Mouse (Mus musculus) liver, embryonic 14.5 days (tissue): ENCODE results near the gene Opcml. TPM values are rescaled to one million over a fixed set of nuclear protein-coding genes. Genes with fewer than 3 reads are reported as not detected.

Experiments
- ATAC-seq: fragments of 200-750 bp; cut with Nextera tagmentation; 2 replicates; pipeline ENCODE4 v1.8.0; 2017; ENCODE audit warnings: moderate number of reproducible peaks, mild to moderate bottlenecking, moderate library complexity; ENCODE audit not compliant: insufficient read depth
- DNase-seq, 3 experiments: peaks; one replicate each; pipeline ENCODE4 v3.0.0-alpha.2; 2012 to 2013; ENCODE audit warnings: low read depth in 3 of 3, low spot score in 3 of 3
- H3K27ac ChIP-seq: fragments of 300-500 bp; sonication (generic); 2 replicates; pipeline ENCODE4 v1.5.1; 2014; ENCODE audit warnings: moderate library complexity, mild to moderate bottlenecking, control low read depth, inconsistent platforms
- H3K27me3 ChIP-seq: fragments of 300-500 bp; sonication (generic); 2 replicates; pipeline ENCODE4 v1.6.1; 2014; ENCODE audit warnings: mild to moderate bottlenecking, low read length, moderate library complexity; ENCODE audit not compliant: control insufficient read depth, insufficient read depth
- H3K36me3 ChIP-seq: fragments of 300-500 bp; sonication (generic); replicated peaks from 2 replicates; pipeline ENCODE4 v1.6.1; 2014; ENCODE audit warnings: low read depth; ENCODE audit not compliant: control insufficient read depth, insufficient read depth
- H3K4me1 ChIP-seq, 2 experiments: fragments of 200-500 bp in 1 of 2; fragments of 300-500 bp in 1 of 2; sonication (generic) in 1 of 2; replicated peaks; 2 replicates each; pipeline ENCODE4 v1.6.1; 2012 to 2014; ENCODE audit warnings: antibody characterized with exemption in 1 of 2, inconsistent platforms in 1 of 2, low read length in 1 of 2; ENCODE audit not compliant: control insufficient read depth in 2 of 2, insufficient read depth in 2 of 2
- H3K4me2 ChIP-seq: fragments of 300-500 bp; sonication (generic); 2 replicates; pipeline ENCODE4 v1.6.1; 2014; ENCODE audit warnings: low read depth, mild to moderate bottlenecking, control low read depth, moderate library complexity
- H3K4me3 ChIP-seq, 2 experiments: fragments of 200-500 bp in 1 of 2; fragments of 300-500 bp in 1 of 2; sonication (generic) in 1 of 2; 2 replicates each; pipeline ENCODE4 v1.5.1; 2012 to 2014; ENCODE audit warnings: low read depth in 2 of 2, low read length in 2 of 2, mild to moderate bottlenecking in 2 of 2, control low read depth in 1 of 2, inconsistent platforms in 1 of 2, moderate library complexity in 1 of 2; ENCODE audit not compliant: insufficient read depth in 1 of 2
- H3K9ac ChIP-seq: fragments of 300-500 bp; sonication (generic); replicated peaks from 2 replicates; pipeline ENCODE4 v1.6.1; 2014; ENCODE audit warnings: mild to moderate bottlenecking, control low read depth, moderate library complexity
- H3K9me3 ChIP-seq: fragments of 300-500 bp; sonication (generic); 2 replicates; pipeline ENCODE4 v1.6.1; 2016; ENCODE audit warnings: low read length, mixed read lengths; ENCODE audit not compliant: control insufficient read depth
- CTCF ChIP-seq: IDR thresholded peaks from 2 replicates; pipeline ENCODE4 v1.5.1; 2016; ENCODE audit warnings: antibody characterized with exemption, low read depth, control low read depth
- EP300 ChIP-seq: IDR thresholded peaks from 2 replicates; pipeline ENCODE4 v1.6.1; 2016; ENCODE audit warnings: antibody characterized with exemption, low read depth
- WGBS: fragments of 180-500 bp; shearing (Covaris S2); extraction: QIAGEN DNeasy Blood & Tissue Kit; methylation state at CpG from one replicate; pipeline ENCODE4 v1.1.7; 2014; ENCODE audit not compliant: insufficient replicate concordance; 5-methylcytosine and 5-hydroxymethylcytosine counted together
- polyA plus RNA-seq, 2 experiments: library from polyadenylated mRNA; depleted of rRNA in 1 of 2; stranded (reverse) in 1 of 2; unstranded in 1 of 2; fragments of >200 nt; fragmentation: Nextera tagmentation in 1 of 2; extraction: Ambion mirVana in 1 of 2; gene quantifications; 2 replicates each; pipeline versions ENCODE4 v1.2.1 to v1.2.3; 2012 to 2014

Opcml gene
- polyA plus RNA-seq, 2 experiments, result 0.03 TPM; not detected in 1

- Histone ChIP-seq H3K4me1 (no peaks in the 10 kb centered on the region), H3K9ac (no peak overlapping the region), H3K9me3 (no peaks in the 10 kb centered on the region), H3K36me3 (no peaks in the 10 kb centered on the region), H3K27me3 (no peaks in the 10 kb centered on the region), H3K4me3 (no peak overlapping the region), H3K27ac (no peak overlapping the region), H3K4me2 (no peak overlapping the region)
- ATAC-seq (no peak), DNase-seq (no peak)
- no peak for TF ChIP-seq EP300
- no peak for TF ChIP-seq CTCF
- 64% methylated on average over 5 of the region's 5 CpGs for whole genome bisulfite sequencing
Measured at GRCm38 (mm10) chr9:27937660-27938059, 147.1 kb downstream of the Opcml start.

DNA sequence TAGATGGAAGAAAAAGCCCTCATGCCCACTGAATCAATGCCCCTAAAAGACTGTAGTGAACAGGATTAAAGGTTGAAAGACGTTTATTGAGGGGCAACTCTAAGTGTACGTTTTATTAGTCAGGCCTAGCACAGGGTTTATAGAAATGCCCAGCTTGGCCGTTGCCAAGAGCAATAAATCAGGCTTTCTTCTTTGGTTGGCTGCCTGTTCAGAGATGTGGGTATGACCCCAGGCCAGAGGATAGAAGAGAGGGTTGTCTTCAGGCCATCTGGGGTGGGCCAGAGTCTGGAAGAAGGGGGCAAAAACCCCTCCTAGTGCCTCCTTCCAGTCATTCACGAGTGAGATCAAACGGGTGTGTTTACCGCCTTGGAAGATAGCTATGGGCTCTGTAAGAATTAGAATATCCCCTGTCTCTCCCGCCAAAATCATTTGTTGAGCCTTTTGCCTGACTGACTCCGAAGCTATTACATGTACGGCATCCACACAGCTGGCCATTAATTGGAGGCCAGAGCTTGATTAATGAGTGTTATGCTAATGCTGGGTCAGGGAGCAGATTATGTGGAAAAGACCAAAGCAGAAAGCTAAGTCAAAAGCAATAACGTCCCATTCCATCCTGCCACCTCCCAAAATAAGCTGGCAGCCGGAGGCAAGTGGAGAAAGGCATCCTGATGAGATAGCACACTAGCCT, 154.9 kb downstream of the Opcml start:
- no peaks in the 10 kb centered on the region for H3K4me1 ChIP-seq
- H3K9ac ChIP-seq, result no peak overlapping the region
- DNase-seq (no peak), ATAC-seq (no peak)
- 58% methylated on average over 11 of the region's 11 CpGs for WGBS
- H3K27ac ChIP-seq, result no peak overlapping the region
- no peaks in the 10 kb centered on the region for H3K36me3 ChIP-seq
- no peaks in the 10 kb centered on the region for H3K9me3 ChIP-seq
- no peaks in the 10 kb centered on the region for H3K27me3 ChIP-seq
- H3K4me3 ChIP-seq, result no peak overlapping the region
- no peak overlapping the region for H3K4me2 ChIP-seq
- TF ChIP-seq CTCF, result no peak
- TF ChIP-seq EP300, result no peak

- no peak for ATAC-seq
Measured at GRCm38 (mm10) chr9:27951110-27951509, 160.5 kb downstream of the Opcml start.

DNA sequence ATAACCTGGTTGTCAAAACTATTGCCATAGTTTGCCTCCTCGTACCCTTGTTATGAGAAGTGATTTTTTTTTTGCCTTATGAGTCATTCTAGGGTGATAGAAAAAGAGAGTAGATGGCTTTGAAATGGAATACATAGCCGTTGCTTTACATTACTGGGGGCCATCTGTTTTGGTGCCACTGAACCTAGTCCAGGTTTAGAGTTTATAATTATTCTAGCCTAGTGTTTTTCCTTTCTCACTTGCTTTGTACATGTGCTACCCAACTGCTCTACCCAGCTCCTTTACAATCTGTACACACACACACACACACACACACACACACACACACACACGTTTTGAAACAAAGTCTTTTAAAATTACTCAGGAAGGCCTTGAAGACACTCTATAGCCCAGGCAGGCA, 171.1 kb downstream of the Opcml start:
- Histone ChIP-seq H3K27ac (no peak overlapping the region), H3K27me3 (no peaks in the 10 kb centered on the region), H3K9me3 (no peaks in the 10 kb centered on the region), H3K36me3 (no peaks in the 10 kb centered on the region), H3K4me2 (no peak overlapping the region), H3K4me3 (no peak overlapping the region), H3K4me1 (no peaks in the 10 kb centered on the region), H3K9ac (no peak overlapping the region)
- DNase-seq (no peak), ATAC-seq (no peak)
- TF ChIP-seq EP300 (no peak), CTCF (no peak)
- WGBS, result 51% methylated on average over 3 of the region's 3 CpGs

More at GRCm38 (mm10) chr9:27951110-27951509, 160.5 kb downstream of the Opcml start:
- Histone ChIP-seq H3K36me3 (no peaks in the 10 kb centered on the region), H3K9ac (no peak overlapping the region), H3K4me1 (no peaks in the 10 kb centered on the region), H3K4me3 (no peak overlapping the region), H3K27ac (no peak overlapping the region), H3K27me3 (no peaks in the 10 kb centered on the region), H3K9me3 (no peaks in the 10 kb centered on the region), H3K4me2 (no peak overlapping the region)
- no peak for DNase-seq
- WGBS, result 58% methylated on average over 5 of the region's 5 CpGs
- TF ChIP-seq CTCF (no peak), EP300 (no peak)

DNA sequence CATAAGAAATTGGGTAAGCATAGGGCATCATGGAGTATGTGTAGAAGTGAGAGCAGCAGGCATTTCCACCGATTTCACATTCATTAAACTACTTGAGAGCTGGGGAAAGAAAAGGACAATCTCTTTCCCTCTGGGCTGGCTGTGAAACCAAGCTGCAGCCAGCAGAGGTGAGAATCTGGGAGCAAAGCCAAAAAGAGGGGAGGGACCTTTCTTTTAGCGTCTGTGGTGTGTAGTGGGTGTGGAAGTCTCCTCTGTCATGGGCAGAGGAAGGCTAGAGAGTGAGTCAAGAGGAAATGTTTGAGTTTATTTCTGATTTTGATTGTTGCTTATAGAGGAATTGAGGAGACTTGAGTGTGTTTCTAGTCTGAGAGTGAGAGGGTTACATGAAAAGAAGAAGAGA, 172.8 kb downstream of the Opcml start:
- H3K9me3 ChIP-seq, result no peaks in the 10 kb centered on the region
- no peaks in the 10 kb centered on the region for H3K27me3 ChIP-seq
- H3K4me2 ChIP-seq, result no peak overlapping the region
- ATAC-seq (no peak), DNase-seq (no peak)
- no peaks in the 10 kb centered on the region for H3K36me3 ChIP-seq
- no peak overlapping the region for H3K4me3 ChIP-seq
- no peaks in the 10 kb centered on the region for H3K4me1 ChIP-seq
- 31% methylated on average over 2 of the region's 2 CpGs for WGBS
- TF ChIP-seq CTCF, result no peak
- no peak for TF ChIP-seq EP300
- no peak overlapping the region for H3K27ac ChIP-seq
- no peak overlapping the region for H3K9ac ChIP-seq
